Mouse (Mus musculus) heart, postnatal 10 days (tissue): ENCODE data around the gene Gosr2. TPM values are rescaled to one million over a fixed set of nuclear protein-coding genes. Genes with fewer than 3 reads are reported as not detected.

Experiments used
- DNase-seq, 2 experiments: peaks; one replicate each; pipeline ENCODE4 v3.0.0; 2021
- intact Hi-C: fragments of 180-260 bp; cut with DNase I; formaldehyde crosslinking; loops from one replicate; pipeline ENCODE4 v1.15.1; 2025
- total RNA-seq, 2 experiments: library from RNA; stranded (reverse); gene quantifications; 2 replicates each; pipeline ENCODE4 v1.2.3; 2021

The Gosr2 gene
- 10 to 100 TPM; 55.5 to 57.3 TPM for total RNA-seq

DNA sequence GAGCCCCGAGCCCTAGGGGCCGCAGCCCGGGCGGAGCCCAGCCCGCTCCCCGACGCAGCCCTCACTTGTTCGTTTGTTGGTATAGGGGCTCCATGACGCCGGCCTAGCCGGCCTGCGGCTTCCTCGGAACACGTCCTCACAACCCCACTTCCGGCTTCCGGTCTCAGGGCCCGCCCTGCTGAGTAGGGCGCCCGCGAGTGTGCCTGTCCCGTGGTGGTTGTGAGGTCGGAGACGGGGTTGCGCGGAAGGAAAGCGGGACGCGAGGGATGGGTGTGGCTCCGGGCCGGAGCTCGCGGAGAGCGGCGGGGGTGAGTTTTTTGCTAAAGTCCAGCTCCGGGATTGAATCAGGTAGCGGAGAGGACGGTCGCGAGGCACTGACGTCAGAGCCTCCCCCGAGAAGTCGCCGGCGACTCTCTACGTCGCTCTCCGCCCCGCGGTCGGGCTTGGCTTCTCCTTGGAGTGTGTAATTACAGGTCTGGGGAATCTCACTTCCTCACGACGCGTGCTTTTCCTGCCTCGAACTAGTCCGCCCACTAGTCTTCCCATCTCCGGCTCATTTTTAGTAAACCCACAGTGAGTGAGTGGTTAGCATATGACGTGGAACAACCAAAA is at the start of gene Gosr2:
Gene Gosr2 (minus strand): TSS at position 334 of the 612 bp plus-strand sequence.
- peak; percentile 95 for DNase-seq
- intact Hi-C loops: loop anchor here (10.0 kb wide), 1 partner anchor 343 kb away; no protein-coding TSS in a partner anchor

DNA sequence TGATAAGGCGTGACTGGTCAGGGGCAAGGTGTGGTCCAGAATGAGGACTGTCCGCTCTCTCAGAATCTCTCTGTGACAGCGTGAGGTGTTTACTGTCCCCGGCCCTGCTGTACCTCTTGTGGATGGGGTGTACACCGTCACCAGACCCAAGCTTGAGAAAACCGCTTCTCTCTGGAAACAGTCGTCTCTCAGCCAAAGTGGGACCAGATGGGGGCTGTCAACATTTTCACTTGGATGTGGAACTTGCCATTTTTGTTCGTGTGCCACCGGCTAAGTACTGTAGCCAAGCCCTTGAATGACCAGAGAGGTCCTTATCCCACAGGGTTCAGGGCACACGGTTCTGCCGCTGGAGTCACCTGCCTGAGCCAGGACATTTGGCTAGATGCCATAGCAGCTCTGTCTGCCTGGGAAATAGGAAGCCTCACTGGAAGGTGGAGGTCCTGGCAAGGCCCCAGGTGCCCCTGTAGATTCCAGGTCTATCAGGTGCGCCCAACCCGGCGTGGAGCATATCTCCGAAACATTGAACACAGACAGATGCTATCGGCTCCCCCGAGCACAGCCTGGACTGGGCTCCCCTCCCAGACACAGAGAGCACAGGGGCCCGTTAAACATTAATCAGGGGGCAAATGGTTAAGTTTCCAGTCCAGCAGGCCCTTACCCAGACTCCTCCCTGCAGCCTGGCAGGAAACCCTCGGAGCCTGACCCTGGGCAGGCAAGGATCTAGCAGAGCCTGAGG is 37.5 kb upstream of the Gosr2 start:
- intact Hi-C loops: no loop called here
- no peak for DNase-seq

GRCm38 (mm10) chr11:103734411-103735045 is 36.8 kb upstream of the Gosr2 start:
- intact Hi-C loops: no loop called here
- DNase-seq: no peak

DNA sequence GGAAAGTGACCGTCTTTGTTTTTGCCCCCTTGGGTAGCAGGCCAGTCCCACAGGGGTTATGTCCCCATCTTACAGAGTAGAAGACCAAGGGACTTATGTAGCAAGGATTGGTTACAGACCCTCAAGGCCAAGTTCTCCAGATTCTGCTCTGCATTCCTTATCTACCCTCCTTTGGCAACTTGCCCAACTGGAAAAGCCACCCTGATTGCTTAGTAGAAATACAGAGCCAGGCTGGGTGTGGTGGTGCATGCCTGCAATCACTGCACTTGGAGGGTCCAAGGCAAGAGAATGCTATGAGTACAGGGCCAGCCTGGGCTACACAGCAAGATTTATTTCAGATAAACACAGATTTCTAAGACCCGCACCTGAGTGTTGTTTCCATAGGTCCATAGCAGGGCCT is 36.3 kb upstream of the Gosr2 start:
- intact Hi-C loops: no loop called here
- DNase-seq: no peak

DNA sequence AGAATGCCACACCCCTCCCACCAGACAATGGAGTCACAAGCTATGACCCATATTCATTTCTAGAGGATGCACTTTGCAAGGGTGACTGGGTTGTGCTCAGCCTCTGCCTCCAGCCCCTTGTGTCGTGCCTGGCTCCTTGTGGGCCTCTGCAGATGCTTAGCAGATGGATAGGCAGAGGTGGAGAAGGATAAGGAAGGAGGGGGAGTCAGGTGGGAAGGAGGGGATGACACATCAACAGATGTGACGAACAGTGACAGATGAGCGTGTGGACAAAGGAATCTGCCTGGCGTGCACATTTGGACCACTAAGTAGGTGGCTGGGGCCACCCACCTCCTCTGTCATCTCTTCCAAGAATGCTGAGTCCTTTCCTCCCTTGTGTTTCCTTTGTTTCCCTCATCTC is 35.4 kb upstream of the Gosr2 start:
- intact Hi-C loops: no loop called here
- no peak for DNase-seq

- no peak for DNase-seq
- intact Hi-C loops: no loop called here
Observed at GRCm38 (mm10) chr11:103732306-103732705, 34.6 kb upstream of the Gosr2 start.

- DNase-seq: no peak
- intact Hi-C loops: no loop called here
Observed at GRCm38 (mm10) chr11:103731594-103731993, 33.9 kb upstream of the Gosr2 start.

GRCm38 (mm10) chr11:103729282-103729985 is 31.7 kb upstream of the Gosr2 start:
- intact Hi-C loops: no loop called here
- DNase-seq: no peak

GRCm38 (mm10) chr11:103724331-103724771 is 26.7 kb upstream of the Gosr2 start:
- DNase-seq: no peak
- intact Hi-C loops: no loop called here

DNA sequence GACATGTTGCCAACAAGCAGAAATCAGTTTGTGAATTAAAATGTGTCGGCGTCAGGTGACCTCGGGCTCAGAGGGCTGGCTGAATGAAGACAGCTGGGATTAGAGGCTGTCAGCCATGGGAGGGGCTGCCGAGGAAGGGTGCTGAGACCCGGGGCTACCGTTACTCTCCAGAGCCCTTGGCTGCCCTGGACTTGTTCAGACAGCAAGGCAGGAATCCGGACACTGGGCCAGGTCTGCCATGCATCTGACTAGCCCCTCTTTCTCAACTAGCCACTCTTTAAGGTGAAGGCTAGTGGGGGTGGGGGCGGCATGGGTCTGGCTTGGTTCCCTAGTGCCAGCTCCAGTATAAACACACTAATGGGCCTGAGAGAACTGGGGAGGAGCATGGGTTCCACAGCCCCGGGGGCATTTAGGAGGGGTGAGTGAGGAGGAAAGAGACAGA is 24.4 kb upstream of the Gosr2 start:
- peak in 1 of 2 experiments; percentile 10 for DNase-seq
- intact Hi-C loops: no loop called here

DNA sequence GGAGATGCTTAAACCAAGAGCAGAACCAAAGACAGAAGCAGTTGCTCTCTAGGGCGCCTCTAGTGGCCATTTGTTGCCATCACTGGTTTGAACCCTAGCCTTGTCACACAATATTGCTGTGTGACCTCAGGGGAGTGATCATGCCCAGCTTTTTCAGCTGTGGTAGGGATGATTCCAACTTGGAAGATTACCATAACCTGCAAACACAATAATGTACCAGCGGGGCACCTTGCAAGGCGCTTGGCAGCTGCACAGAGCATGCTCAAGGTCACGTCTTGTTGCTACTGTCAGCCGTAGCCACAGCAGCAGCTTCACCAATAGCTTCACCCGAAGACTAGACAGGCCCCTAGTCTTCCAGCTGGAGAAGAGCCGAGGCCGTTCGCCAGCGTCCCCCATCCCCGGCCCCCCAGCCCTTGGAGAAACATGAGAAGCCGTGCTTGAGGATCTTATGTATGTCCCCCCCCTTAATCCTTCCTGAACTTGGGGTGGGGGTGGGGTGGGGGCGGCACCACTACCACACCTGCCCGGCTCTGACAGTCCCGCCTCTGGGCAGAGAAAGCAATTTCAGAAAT is 23.9 kb upstream of the Gosr2 start:
- peak; percentile 17 to 39 for DNase-seq
- intact Hi-C loops: no loop called here

DNA sequence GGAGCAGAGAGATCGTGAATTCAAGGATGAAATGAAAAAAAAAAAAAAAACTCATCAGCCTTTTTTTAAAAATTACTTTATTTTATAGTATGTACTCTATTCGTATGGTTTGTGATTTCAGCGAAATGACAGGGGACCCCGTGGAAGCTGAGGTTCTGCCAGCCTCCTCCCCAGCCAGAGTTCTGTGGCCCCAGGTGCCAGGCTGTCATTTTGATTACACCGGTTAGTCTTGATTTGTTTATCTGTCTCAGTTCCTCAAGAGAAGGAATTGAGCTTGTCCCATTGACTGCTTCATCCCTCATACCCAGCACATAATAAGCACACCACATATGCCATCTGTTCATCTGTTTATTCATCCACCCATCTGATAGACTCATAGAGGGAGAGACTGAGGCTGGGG is 21.7 kb upstream of the Gosr2 start:
- no peak for DNase-seq

GRCm38 (mm10) chr11:103716971-103717370 is 19.3 kb upstream of the Gosr2 start:
- intact Hi-C loops: no loop called here

More for the DNA sequence above, 21.7 kb upstream of the Gosr2 start:
- intact Hi-C loops: no loop called here

GRCm38 (mm10) chr11:103714074-103714473 is 16.4 kb upstream of the Gosr2 start:
- DNase-seq: no peak

More at GRCm38 (mm10) chr11:103716971-103717370, 19.3 kb upstream of the Gosr2 start:
- DNase-seq: no peak

DNA sequence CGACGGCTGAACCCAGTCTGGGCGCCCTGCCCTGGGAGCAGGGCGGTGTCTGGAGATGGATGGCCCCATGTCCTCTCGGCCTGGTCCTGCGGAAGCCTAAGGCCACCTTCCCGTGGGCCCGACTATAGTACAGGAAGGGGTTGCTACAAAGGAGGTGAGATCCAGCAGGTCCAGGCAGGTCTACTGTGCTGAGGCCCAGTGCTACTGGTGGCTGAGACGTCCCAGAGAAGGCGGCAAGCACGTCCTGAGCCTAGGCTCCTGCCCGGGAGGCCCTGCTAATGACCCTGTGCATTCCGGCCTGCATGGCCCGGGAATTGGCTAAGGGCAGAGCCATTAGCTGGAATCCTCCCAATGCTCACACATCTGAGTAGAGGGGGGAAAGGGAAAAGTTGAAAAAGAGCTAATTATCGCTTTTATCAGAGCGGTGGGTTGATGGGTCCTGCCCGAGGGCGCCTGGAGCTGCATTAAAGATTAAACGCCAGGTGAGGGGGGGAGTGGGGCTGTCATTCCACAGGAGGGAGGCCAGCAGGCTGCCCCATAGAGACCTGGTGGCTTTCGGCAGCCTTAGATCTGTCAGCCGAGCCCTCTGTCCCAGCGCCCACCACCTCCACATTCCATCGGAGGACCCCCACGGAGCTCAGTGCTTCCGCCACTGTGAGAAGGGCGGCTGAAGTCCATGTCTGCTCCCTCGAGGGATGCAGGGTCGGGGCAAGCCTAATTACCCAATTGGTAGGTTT is 14.3 kb upstream of the Gosr2 start:
- no peak for DNase-seq
- intact Hi-C loops: no loop called here

More at GRCm38 (mm10) chr11:103714074-103714473, 16.4 kb upstream of the Gosr2 start:
- intact Hi-C loops: no loop called here

GRCm38 (mm10) chr11:103709982-103710381 is 12.3 kb upstream of the Gosr2 start:
- DNase-seq: no peak
- intact Hi-C loops: no loop called here

GRCm38 (mm10) chr11:103707005-103707404 is 9.3 kb upstream of the Gosr2 start:
- intact Hi-C loops: no loop called here
- DNase-seq: peak; percentile 40 to 60

- DNase-seq: peak; percentile 30 to 34
- intact Hi-C loops: loop anchor here (10.0 kb wide), 1 partner anchor 343 kb away; no protein-coding TSS in a partner anchor
Observed at GRCm38 (mm10) chr11:103698226-103698625, 528 bp upstream of the Gosr2 start.

DNA sequence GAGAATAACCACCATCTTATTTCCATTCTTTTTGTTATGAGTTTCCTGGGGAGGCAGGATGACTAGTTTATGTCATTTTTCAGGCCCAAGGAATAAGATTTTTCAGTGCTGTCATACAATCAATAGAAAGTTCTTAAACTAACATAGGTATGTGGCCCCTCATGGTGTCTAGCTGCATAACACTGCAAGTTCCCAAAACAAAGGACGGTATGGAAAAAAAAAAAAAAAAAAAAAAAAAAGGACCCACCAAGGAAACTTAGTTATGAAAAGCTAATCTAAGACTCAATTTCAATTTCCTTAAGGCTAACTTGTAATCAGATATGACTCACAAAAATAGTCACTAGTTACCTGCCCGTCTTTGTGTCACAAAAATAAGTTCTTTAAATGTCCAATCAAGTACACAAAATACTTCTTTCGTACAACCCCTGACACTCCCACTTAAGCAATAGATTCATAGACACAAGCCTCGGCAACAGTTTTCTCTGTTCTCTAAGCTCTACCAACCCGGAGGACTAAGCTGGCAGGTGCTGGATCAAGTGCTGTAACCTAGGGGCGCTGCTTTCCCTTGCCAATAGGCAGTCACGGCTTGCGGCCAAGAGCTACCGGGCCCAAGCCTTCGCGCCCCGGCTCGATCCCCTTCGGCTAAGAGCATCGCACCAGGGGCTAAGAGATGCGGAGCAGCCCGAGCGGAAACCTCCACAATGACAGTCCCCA is 690 bp downstream of the Gosr2 start:
- no peak for DNase-seq
- intact Hi-C loops: loop anchor here (10.0 kb wide), 1 partner anchor 342 kb away; no protein-coding TSS in a partner anchor
